ENCODE assay signal across 8 mouse cellular contexts in genomic region chr2:130365211-130366094, GRCm38 (mm10). TPM values are rescaled to one million over a fixed set of nuclear protein-coding genes. Genes with fewer than 3 reads are reported as not detected.
DNase-seq lines count a peak whose midpoint lies in the region; TF ChIP-seq lines count a peak whose summit lies in the region.

No protein-coding gene starts in this region.

- H3K79me3 ChIP-seq in C2C12 (ENCODE audit: low read depth) = no peaks in the 10 kb centered on the region

- TF ChIP-seq POLR2A in brain, embryonic 14.5 days (IDR thresholded peaks at IDR 0.05; ENCODE audit: borderline replicate concordance, extremely low read depth, insufficient read depth, insufficient read length, poor library complexity, severe bottlenecking) = no peak

- no peak overlapping the region for H3ac ChIP-seq in C2C12 (ENCODE audit: control insufficient read depth, insufficient read length, low read depth)

- TF ChIP-seq CTCF in C2C12 (IDR thresholded peaks at IDR 0.05; ENCODE audit: control insufficient read depth, insufficient read depth, insufficient read length) = no peak
- TF ChIP-seq CTCF in brain, embryonic 14.5 days (IDR thresholded peaks at IDR 0.05; ENCODE audit: borderline replicate concordance, extremely low read depth, insufficient read depth, insufficient read length) = no peak

- H3K4me3 ChIP-seq in C2C12 (ENCODE audit: insufficient read depth, poor library complexity, severe bottlenecking) = no peak overlapping the region

- peaks cover 72% of the 10 kb centered on the region for H3K27me3 ChIP-seq in C2C12 (ENCODE audit: control insufficient read depth, insufficient read depth, insufficient read length)

- peak; percentile 29 for DNase-seq in brain, embryonic 14.5 days (ENCODE audit: low read depth)
- peak; percentile 39 for DNase-seq in heart, postnatal 4 days
- DNase-seq in lung, postnatal 4 days = peak; percentile 23 to 41
- DNase-seq in thymus, postnatal 0 days (ENCODE audit: low spot score) = peak; percentile 14
- no peak for DNase-seq in cerebellum, adult 18-20 months
- DNase-seq in urinary bladder, postnatal 4 days (ENCODE audit: low spot score in 2 of 2) = no peak
- no peak for DNase-seq in frontal cortex, postnatal 14 days (ENCODE audit: low spot score in 2 of 2)

- no peaks in the 10 kb centered on the region for H3K36me3 ChIP-seq in C2C12 (ENCODE audit: control insufficient read depth, insufficient read depth)

- no peaks in the 10 kb centered on the region for H3K79me2 ChIP-seq in C2C12 (ENCODE audit: control insufficient read depth, insufficient read depth)

TF ChIP-seq in C2C12, 6 proteins besides CTCF, POLR2A, EP300 and RAD21:
- no peak for TF ChIP-seq FOSL1 (IDR thresholded peaks at IDR 0.05; ENCODE audit: insufficient read depth, low read length, poor library complexity, severe bottlenecking)
- peak; percentile 65 for TF ChIP-seq USF1 (IDR thresholded peaks at IDR 0.05; ENCODE audit: low read depth)

RNA-seq across cellular contexts. Expression of gene Cpxm1, which starts 31.9 kb away (rescaled TPM):
- 0.20 TPM for polyA plus RNA-seq in C2C12 (2012; fragmentation: generic; extraction: Trizol)
- polyA plus RNA-seq in brain, embryonic 14.5 days (2012; rRNA removed) = 15.4 and 24.0 TPM in 2 replicates
- total RNA-seq in heart, postnatal 4 days (2021) = 10 to 100 TPM in 1 of 2 experiments, 1 to 10 TPM in 1; 9.6 to 10.9 TPM
- polyA plus RNA-seq in thymus, postnatal 0 days (2015; fragmentation: Nextera tagmentation; extraction: Ambion mirVana) = 4.8 and 4.9 TPM in 2 replicates

RNA-seq across cellular contexts. Expression of gene Gm28372, which starts 39.6 kb away (rescaled TPM):
- not detected for polyA plus RNA-seq in C2C12 (2012; fragmentation: generic; extraction: Trizol)
- polyA plus RNA-seq in brain, embryonic 14.5 days (2012; rRNA removed) = not detected in 2 replicates
- not detected for total RNA-seq in heart, postnatal 4 days (2021)
- not detected in 2 replicates for polyA plus RNA-seq in thymus, postnatal 0 days (2015; fragmentation: Nextera tagmentation; extraction: Ambion mirVana)

RNA-seq across cellular contexts. Expression of gene 1700020A23Rik, which starts 39.6 kb away (rescaled TPM):
- not detected for polyA plus RNA-seq in C2C12 (2012; fragmentation: generic; extraction: Trizol)
- not detected in 2 replicates for polyA plus RNA-seq in brain, embryonic 14.5 days (2012; rRNA removed)
- not detected for total RNA-seq in heart, postnatal 4 days (2021)
- not detected in 2 replicates for polyA plus RNA-seq in thymus, postnatal 0 days (2015; fragmentation: Nextera tagmentation; extraction: Ambion mirVana)

RNA-seq across cellular contexts. Expression of gene Tmem239, which starts 40.8 kb away (rescaled TPM):
- polyA plus RNA-seq in C2C12 (2012; fragmentation: generic; extraction: Trizol) = 0.02 TPM
- polyA plus RNA-seq in brain, embryonic 14.5 days (2012; rRNA removed) = not detected in 2 replicates
- not detected for total RNA-seq in heart, postnatal 4 days (2021)
- polyA plus RNA-seq in thymus, postnatal 0 days (2015; fragmentation: Nextera tagmentation; extraction: Ambion mirVana) = not detected in 2 replicates

RNA-seq across cellular contexts. Expression of gene Vps16, which starts 58.7 kb away (rescaled TPM):
- 44.0 TPM for polyA plus RNA-seq in C2C12 (2012; fragmentation: generic; extraction: Trizol)
- 114 and 169 TPM in 2 replicates for polyA plus RNA-seq in brain, embryonic 14.5 days (2012; rRNA removed)
- 10 to 100 TPM; 39.0 to 45.3 TPM for total RNA-seq in heart, postnatal 4 days (2021)
- 97.7 and 101 TPM in 2 replicates for polyA plus RNA-seq in thymus, postnatal 0 days (2015; fragmentation: Nextera tagmentation; extraction: Ambion mirVana)

Comparison
In these comparisons a context has a peak if more than half of its experiments do, and no peak if none do; other contexts are left out.
1. DNase-seq: peak in brain, embryonic 14.5 days (single experiment), heart, postnatal 4 days (single experiment), lung, postnatal 4 days (2 of 2) and thymus, postnatal 0 days (single experiment); none in cerebellum, adult 18-20 months (0 of 2), urinary bladder, postnatal 4 days (0 of 2) and frontal cortex, postnatal 14 days (0 of 2).